Mouse (Mus musculus) lung, adult 18-20 months (tissue): ENCODE measurements around the gene Jarid2.
A peak's percentile ranks its signal among the peaks of the same experiment; 100 is the strongest.

Experiments
- DNase-seq, 2 experiments: peaks; one replicate each; pipeline ENCODE4 v3.0.0; 2022; ENCODE audit warnings: mixed read lengths in 2 of 2

The Jarid2 gene

DNA sequence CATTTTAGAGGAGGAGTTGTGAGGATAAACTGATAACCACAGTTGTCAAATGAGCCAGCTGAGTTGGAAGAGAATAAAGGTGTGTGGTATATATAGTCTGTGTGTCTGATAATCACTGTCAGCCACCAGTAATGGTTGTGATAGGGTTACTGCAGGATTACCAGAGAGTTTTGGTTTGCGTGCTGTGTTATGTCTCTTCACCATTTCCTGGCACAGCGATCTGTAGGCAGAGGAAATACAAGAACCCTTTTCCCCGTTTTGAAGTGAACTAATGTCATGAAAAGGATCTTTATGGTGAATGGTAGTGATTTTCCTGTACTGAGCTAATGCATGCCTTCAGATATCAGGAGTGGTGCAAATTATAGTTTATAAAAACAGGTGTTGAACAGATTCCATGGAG lies 122.8 kb downstream of the Jarid2 start:
- DNase-seq: no peak

DNA sequence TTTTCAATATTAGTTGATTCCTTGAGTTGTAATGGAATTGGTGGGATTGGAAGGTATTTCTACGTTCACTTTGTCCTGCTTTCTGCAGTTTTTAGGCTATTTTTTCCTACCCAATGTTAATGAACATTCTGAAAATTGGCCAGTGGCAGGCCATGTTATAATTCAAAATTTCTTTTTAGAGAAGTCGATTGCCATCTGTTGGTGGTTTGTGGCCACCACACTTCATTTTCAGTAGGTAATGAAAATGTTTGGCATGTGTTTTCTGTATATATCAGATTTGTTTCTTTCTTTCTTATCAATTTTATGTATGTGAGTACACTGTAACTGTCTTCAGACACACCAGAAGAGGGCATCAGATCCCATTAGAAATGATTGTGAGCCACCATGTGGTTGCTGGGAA lies 136.3 kb downstream of the Jarid2 start:
- DNase-seq: no peak

DNA sequence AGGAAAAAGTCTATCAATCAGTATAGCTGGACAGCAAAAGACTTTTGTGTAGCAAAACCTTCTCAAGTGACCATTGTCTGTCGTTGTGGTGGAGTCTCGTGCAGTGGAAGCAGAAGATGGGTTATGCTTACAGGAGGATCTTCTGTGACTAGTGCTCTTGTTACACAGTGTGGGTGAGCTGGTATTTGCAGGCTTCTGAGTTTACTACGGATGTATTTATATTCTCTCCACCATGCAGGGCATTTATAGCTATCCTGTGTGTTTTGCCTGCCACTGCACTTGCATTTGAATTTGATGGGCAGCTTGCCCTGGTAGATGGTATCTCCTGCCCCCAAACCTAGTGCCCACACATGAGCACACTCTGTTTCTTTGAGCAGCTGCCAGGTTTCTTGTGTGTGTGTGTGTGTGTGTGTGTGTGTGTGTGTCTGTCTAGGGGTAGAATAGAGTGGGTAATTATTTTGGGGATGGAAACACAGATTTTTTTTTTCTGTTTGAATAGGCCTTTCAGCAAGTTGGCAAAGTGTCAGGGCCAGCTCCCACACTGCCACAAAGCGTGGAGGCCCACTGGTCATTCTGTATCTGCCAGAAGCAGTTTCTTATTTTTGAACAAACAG lies 138.9 kb downstream of the Jarid2 start:
- DNase-seq: no peak

DNA sequence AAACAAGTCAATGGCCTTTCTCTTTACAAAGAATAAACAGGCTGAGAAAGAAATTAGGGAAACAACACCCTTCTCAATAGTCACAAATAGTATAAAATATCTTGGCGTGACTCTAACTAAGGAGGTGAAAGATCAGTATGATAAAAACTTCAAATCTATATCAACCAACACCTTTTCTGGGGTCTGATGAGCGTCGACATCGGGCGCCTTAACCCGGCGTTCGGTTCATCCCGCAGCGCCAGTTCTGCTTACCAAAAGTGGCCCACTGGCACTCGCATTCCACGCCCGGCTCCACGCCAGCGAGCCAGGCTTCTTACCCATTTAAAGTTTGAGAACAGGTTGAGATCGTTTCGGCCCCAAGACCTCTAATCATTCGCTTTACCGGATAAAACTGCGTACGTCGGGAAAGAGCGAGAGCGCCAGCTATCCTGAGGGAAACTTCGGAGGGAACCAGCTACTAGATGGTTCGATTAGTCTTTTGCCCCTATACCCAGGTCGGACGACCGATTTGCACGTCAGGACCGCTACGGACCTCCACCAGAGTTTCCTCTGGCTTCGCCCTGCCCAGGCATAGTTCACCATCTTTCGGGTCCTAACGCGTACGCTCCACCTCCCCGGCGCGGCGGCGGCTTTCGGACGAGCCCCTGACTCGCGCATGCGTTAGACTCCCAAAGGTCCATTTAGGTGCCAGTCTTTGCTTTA lies 140.3 kb downstream of the Jarid2 start:
- DNase-seq: peak; percentile 90 to 92

DNA sequence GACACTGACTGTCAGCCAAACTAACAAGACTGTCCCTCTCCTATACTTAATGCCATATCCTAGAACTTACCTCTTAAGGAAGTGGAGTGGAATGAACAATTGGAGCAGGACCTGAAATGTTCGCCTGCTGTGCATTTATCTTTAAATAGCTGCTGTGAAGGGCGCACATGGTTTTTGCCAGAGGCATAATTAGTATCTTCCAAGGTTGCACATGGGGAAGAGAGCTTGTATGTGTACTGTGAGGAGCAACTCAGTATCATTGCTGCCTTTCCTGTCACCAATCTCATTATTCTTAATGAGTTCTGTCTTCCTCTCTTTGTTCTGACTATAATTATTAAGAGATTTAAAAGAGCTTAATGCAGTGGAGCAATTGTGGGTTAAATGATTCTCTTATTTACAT lies 147.5 kb downstream of the Jarid2 start:
- DNase-seq: no peak

DNA sequence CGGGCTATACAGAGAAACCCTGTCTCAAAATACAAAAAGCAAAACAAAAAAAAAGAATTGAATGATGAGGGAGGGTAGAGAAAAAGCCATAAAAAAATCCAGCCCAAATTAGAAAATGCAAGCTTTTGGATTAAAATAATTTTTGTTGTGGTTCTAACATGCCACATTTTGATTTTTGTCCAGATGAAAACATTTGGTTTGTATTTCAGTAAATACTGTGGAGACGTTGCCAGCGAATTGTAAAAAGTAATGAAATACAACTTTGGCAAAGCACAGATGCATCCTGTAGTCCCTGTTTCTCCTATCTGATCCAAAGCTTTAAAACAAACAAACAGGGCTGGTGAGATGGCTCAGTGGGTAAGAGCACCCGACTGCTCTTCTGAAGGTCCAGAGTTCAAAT lies 151.7 kb downstream of the Jarid2 start:
- DNase-seq: no peak

DNA sequence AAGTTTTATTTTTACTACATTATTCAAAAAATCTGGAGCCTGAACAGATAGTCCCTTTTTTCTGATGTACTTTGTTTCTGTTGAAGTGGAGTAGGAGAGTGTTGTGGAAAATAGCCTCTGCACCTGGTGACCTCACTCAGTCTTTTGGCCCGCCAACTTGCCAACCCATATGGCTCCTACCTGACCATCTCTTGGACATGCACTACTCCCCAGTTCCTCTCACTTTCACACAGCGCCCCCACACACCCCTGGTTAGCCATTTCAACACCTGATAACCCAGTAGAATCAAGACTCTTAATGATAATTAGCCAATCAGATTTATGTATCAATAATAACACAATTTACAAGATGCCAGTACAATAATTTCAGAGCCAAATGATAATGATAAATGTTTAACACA lies 156.9 kb downstream of the Jarid2 start:
- no peak for DNase-seq

DNA sequence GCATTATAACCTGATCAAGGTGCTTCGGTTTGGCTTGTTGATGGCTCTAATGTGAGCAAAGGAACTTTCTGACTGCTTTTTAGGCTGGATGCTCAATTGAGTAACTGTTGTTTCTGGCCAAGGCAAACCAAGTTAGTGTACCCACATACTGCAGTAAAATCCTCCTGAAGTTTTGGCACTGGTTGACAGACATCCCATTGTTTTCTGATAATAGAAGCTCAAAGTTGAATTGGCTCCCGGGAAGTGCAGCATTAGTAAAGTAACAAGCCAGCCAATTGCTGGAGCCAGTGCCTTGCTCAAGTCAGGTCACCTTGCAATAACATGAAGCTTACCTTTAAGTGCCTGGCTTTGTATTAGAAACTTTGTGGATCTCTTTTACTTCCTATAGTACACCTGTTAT lies 161.3 kb downstream of the Jarid2 start:
- no peak for DNase-seq

DNA sequence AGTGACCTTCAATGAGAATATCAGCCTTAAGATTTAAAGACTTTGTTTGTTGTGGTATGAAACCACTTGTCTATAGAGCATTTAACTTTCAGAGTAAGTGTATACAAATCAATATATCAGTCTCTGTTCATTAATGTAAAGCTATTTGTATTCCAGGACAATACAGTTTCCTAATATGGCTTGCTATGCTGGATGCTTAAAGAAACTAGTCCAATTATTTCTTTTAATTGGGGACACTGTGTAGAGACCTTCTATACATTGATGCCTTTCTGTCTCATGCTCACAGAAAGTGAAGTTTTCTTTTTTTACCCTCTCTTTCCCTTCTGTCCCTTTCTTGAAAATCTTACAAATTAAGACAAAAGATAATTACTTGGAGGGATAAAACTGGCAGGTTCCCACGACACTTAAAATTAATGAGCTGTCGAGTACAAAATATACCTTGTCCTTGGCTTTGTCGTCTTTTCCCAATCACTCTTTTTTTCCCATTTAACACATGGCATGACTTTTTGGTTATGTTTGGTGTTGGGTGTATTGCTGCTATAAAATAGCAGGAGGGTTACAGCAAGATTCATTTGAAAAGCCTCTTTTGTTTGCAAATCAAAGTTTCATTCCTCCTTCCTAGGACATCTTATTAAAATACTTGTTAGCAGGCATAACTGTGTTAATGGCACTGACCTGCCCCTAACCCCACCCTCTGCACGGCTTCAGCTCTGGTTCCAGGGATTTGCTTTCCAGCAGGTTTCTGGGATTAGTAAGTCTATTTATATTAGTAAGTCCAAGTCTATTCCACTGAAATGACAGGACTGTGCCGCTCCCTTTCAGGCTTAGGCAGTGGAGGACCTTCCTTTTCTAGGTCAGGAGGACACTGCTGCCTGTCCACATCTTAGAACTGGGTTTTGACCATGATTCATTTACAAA lies 162.8 kb downstream of the Jarid2 start:
- no peak for DNase-seq

DNA sequence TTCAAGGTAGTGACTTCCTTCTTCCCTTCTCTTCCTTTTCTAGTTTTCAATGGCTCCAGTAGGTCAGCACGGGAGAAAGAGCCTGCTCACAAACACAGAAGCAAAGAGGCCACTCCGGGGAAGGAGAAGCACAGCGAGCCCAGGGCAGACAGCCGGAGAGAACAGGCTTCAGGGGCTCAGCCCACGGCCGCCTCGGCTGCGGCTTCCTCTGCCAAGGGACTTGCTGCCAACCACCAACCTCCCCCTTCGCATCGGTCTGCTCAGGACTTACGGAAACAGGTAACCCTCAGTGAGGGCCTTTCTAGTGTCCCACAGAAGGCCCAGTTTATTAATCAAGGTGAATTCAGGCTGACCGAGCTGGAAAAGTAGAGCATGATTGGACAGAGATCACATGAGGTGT lies 166.9 kb downstream of the Jarid2 start:
- DNase-seq: no peak

DNA sequence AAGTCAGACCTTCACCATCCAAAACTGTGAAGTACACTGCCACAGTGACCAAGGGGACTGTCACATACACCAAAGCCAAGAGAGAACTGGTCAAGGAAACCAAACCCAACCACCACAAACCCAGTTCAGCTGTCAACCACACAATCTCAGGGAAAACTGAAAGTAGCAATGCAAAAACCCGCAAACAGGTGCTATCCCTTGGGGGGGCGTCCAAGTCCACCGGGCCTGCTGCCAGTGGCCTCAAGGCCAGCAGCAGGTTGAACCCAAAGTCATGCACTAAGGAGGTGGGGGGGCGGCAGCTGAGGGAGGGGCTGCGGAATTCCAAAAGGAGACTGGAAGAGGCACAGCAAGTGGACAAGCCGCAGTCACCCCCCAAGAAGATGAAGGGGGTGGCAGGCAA lies 173.0 kb downstream of the Jarid2 start:
- DNase-seq: no peak

DNA sequence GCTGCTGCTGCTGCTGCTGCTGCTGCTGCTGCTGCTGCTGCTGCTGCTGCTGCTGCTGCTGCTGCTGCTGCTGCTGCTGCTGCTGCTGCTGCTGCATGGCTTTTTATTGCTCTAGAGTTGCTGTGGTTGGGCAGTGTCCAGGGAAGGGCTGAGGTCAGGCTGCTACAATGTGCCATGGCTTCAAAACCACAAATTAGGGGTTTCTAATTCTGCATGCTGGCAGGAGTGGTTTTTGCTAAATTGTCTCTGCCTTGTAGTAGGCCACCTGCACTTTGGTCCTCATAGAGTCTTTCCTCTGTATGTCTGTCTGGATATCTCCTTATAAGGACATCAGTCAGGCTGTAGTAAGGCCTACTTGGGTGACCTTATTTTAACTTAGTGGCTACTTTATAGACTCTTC lies 174.1 kb downstream of the Jarid2 start:
- no peak for DNase-seq

DNA sequence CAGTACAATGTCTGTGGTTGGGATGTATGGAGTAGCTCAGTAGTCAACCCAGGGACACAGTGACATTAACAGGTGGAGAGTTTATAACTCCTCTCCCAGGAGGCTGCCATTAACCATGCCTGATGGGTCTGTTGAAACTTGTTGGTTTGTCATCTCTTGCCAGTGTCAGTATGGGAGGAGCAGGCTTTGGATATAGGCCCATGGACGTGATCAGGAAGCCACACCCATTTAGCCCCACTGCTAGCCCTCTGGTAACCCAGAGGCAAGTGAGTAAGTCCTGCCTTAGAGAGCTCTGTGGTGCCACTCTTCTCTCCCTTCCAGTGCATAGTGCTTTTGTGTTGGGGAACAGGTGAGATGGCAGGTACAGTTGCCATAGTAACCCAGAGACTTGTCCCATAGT lies 175.0 kb downstream of the Jarid2 start:
- DNase-seq: no peak

DNA sequence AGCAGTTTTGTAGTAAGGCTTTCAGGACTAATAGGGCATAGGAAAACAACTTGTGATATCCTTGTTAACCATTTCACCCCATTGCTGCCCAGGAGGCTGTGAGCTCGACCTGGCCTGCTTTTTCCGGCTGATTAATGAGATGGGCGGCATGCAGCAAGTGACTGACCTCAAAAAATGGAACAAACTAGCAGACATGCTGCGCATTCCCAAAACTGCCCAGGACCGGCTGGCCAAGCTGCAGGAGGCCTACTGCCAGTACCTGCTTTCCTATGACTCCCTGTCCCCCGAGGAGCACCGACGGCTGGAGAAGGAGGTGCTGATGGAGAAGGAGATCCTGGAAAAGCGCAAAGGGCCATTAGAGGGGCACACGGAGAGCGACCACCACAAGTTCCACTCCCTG lies 176.9 kb downstream of the Jarid2 start:
- DNase-seq: no peak

DNA sequence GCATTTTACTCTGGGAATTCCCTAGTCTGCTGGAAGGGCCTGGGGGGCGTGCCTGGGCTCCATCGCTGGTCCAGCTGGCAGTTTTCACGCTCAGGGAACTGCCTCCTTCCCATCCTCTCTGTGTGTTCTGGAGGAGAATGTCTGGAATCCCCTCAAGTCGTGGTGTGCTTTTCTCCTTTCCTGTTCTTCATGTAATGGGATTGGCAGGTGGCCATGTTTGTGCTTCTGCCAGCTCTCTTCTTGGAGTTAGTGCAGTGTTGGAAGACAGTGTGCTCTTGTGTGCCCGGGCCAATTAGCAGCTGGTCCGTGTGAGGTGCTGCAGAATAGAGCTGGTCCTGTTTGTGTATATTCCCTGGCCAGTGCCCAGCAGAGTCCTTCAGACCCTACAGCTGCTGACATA lies 178.4 kb downstream of the Jarid2 start:
- DNase-seq: peak; percentile 85 to 90

DNA sequence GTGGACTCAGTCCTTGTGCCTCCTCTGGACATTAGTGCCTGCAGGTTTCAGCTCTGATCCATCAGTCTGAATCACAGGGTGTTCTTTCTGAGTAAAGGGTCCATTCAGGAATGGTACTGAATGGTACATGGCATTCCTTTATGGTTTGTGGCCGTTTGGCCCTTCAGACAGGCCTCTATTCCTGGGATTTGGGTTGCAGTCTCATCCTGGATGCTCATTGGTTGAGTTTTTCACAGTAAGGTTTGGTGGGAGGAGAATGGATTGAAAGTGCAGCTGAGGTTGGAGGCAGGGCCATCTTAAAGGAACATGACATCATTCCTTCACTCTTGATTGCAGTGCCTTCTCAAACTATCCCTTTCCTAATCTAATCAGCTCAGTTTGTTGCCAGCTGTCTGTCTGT lies 179.5 kb downstream of the Jarid2 start:
- no peak for DNase-seq

DNA sequence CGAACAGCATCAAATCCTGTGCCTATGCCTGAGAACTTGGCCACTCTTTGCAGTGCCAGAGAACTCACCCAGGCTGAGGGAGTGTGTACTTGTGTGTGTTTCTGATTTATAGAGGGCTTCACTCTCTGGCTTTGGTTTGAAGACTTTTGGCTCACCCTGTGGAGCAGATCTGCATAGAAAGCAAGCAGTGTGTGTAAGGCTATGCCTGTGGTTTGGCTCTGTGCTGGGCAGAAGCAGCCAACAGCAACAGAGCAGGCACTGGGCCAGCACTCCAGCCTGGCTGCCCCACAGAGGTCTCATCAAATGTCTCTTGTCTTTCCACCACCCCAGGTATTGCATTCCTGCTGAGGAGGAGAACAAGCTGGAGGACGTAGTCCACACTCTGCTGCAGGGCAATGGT lies 183.6 kb downstream of the Jarid2 start:
- no peak for DNase-seq

DNA sequence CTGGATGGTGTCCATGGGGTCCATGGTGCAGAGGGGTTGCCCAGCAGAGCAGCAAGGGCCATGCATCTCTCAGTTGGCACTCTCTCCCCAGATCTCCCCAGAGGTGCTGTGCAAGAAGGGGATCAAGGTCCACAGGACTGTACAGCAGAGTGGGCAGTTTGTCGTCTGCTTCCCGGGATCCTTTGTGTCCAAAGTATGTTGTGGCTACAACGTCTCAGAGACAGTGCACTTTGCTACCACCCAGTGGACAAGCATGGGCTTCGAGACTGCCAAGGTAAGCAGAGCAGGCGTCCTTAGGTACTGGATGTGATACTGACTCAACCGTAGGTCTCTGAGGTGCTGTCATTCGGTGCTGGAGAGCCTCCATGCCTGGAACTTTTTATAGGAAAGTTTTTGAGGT lies 184.3 kb downstream of the Jarid2 start:
- no peak for DNase-seq

DNA sequence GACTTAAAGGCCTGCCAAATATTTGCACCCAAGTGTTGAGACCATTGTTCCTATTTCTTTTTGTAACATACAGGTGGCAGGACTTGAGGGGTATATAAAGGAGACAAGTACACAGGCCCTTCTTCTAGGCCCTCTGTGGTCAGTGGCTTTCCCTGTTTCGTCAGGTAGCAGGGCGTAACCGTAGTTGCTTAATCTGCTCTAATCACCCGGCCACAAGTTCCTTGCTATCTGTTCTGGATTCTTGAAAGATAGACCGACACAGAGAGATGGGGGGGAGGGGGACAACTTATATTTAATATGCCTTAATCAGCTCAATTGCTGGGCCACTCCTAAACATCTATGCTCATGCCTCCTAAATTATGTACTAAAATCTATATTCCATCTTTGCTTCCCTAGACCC lies 186.1 kb downstream of the Jarid2 start:
- no peak for DNase-seq

DNA sequence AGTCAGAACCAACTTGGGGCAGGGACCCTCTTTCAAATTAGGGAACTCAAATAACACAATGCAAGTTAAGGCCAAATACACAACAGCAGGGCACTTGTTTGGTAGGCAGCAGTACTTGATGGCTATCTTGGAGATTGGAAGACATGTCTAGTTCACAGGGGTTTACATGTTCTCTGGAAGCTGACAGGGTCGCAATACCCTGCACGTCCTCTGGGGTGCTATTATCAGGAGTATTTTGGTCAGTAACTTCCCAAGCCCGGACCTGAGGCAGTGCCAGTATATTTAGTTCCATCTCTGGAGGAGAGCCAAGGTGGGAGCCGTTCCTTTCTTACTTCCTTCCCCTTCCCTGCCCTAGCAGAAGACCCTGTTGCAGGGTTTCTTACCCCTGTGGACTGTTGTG lies 186.7 kb downstream of the Jarid2 start:
- DNase-seq: no peak

DNA sequence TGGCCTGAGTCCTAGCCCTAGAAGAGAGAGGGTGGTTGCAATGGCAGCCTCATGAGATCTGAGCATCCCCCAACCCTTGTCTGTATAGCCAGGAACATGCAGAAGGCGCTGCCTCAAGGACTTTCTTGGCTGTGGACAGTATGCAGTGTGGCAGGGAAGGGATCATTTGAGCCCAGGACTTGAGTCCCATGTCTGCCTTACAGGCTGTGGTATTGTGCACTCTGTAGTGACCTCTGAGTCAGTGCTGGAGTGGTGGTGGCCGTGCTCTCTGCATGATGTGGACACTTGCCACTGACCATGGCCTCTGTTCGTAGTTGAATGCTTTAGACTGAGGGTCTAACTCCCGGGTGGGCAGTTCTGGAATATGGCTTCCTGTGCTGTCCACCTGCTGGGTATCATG lies 187.9 kb downstream of the Jarid2 start:
- DNase-seq: no peak

DNA sequence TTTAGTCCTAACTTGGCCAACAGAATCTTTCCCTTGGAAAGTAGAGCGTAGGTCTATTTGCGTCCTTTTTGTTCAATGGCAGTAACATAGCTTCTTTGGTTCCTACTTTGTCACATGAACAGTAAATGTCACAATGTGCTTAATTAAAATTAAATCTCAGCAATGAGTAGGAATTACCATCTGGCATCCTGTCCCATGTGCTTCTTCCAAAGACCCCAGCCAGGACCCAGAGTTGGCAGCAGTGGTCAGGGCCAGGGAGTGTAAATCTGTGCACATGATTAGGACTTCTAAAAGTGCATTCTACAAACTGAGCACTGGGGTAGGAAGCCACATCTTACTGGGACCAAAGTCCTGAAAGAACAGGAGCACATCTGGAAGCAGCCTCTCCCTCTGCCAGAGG lies 189.0 kb downstream of the Jarid2 start:
- DNase-seq: no peak

DNA sequence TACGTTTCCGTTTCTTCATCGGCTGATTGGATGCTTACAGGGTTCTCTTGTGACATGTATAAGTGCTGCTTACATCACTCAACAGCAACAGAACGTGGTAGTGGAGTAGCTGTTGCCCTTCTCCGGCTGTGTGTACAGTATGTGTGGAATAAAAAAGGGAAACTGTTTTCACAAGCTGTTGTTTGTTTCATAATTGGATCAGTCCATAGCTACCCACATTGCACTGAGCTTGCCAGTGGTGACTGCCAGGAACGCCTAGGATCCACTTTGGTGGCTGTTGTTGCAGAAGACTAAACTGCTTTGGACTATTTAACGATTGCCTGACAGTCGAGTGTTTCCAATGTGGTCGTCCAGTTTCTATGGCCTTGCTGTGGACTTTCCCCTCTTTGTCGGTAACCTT lies 191.8 kb downstream of the Jarid2 start:
- no peak for DNase-seq

DNA sequence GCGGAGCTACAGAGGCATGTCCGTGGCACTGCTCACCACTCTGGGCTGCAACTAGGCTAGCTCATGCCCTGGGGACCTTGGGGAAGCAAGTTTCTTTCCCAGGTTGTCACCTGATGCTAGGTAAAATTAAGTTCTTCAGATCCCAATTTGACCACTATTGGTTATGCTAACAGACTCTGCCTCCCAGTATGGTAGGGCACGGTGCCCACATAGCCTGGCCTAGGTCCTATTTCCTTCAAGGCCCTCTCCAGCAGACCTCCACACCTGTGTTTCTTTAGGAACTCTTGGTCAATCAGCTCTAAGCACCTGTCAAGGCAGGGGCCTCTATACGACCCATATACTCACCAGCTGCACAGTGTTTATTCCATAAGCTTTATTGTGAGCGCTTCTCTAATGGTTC lies 192.4 kb downstream of the Jarid2 start:
- no peak for DNase-seq
